Mouse (Mus musculus) heart, embryonic 14.5 days (tissue): ENCODE results near the gene Dexi. TPM values are rescaled to one million over a fixed set of nuclear protein-coding genes. Genes with fewer than 3 reads are reported as not detected.

Source experiments
- ATAC-seq: fragments of 200-750 bp; cut with Nextera tagmentation; 2 replicates; pipeline ENCODE4 v1.8.0; 2017; ENCODE audit warnings: low read depth, moderate TSS enrichment; ENCODE audit not compliant: insufficient number of reproducible peaks, insufficient read depth, low FRiP score
- H3K27ac ChIP-seq, 2 experiments: fragments of 200-500 bp in 1 of 2; fragments of 300-500 bp in 1 of 2; sonication (generic) in 1 of 2; replicated peaks in 1 of 2; 2 replicates each; pipeline ENCODE4 v1.5.1; 2012 to 2014; ENCODE audit warnings: low read depth in 2 of 2, low read length in 2 of 2, control low read depth in 1 of 2, mild to moderate bottlenecking in 1 of 2, mixed read lengths in 1 of 2; ENCODE audit not compliant: control insufficient read depth in 1 of 2, insufficient read depth in 1 of 2
- H3K27me3 ChIP-seq: fragments of 300-500 bp; sonication (generic); 2 replicates; pipeline ENCODE4 v1.6.1; 2014; ENCODE audit warnings: mild to moderate bottlenecking, low read length, control low read depth; ENCODE audit not compliant: control insufficient read depth, insufficient read depth
- H3K36me3 ChIP-seq: fragments of 300-500 bp; sonication (generic); 2 replicates; pipeline ENCODE4 v1.6.1; 2014; ENCODE audit warnings: mild to moderate bottlenecking, control low read depth, low read length, mixed read lengths; ENCODE audit not compliant: control insufficient read depth, insufficient read depth
- H3K4me1 ChIP-seq, 2 experiments: fragments of 200-500 bp in 1 of 2; fragments of 300-500 bp in 1 of 2; sonication (generic) in 1 of 2; 2 replicates each; pipeline ENCODE4 v1.6.1; 2012 to 2014; ENCODE audit warnings: low read length in 2 of 2, control low read depth in 1 of 2, mixed read lengths in 1 of 2; ENCODE audit not compliant: control insufficient read depth in 2 of 2, insufficient read depth in 2 of 2
- H3K4me2 ChIP-seq: fragments of 300-500 bp; sonication (generic); 2 replicates; pipeline ENCODE4 v1.6.1; 2014; ENCODE audit warnings: mild to moderate bottlenecking, low read length
- H3K4me3 ChIP-seq, 2 experiments: fragments of 200-500 bp in 1 of 2; fragments of 300-500 bp in 1 of 2; sonication (generic) in 1 of 2; 2 replicates each; pipeline ENCODE4 v1.5.1; 2012 to 2014; ENCODE audit warnings: low read length in 2 of 2, mild to moderate bottlenecking in 2 of 2, control low read depth in 1 of 2, low read depth in 1 of 2, moderate library complexity in 1 of 2; ENCODE audit not compliant: control insufficient read depth in 1 of 2, insufficient read depth in 1 of 2
- H3K9ac ChIP-seq: fragments of 300-500 bp; sonication (generic); 2 replicates; pipeline ENCODE4 v1.6.1; 2014; ENCODE audit warnings: mild to moderate bottlenecking, low read length
- H3K9me3 ChIP-seq: fragments of 300-500 bp; sonication (generic); 2 replicates; pipeline ENCODE4 v1.6.1; 2016; ENCODE audit warnings: low read length, control low read depth; ENCODE audit not compliant: control insufficient read depth
- WGBS: fragments of 180-500 bp; shearing (Covaris S2); extraction: QIAGEN DNeasy Blood & Tissue Kit; methylation state at CpG from one replicate; pipeline ENCODE4 v1.1.7; 2014; 5-methylcytosine and 5-hydroxymethylcytosine counted together
- polyA plus RNA-seq: library from polyadenylated mRNA; unstranded; fragments of >200 nt; fragmentation: Nextera tagmentation; extraction: Ambion mirVana; gene quantifications from 2 replicates; pipeline ENCODE4 v1.2.1, GENCODE M21; 2014

The Dexi gene
- polyA plus RNA-seq, 1 experiment from 2014 or later = 29.0 TPM

- Histone ChIP-seq H3K4me1 (peaks cover 16 to 20% of the 10 kb centered on the region in 2 experiments), H3K27ac (no peak overlapping the region), H3K27me3 (no peaks in the 10 kb centered on the region), H3K36me3 (no peaks in the 10 kb centered on the region), H3K9me3 (no peaks in the 10 kb centered on the region), H3K4me3 (no peak overlapping the region), H3K4me2 (no peak overlapping the region), H3K9ac (no peak overlapping the region)
- ATAC-seq = no peak
- WGBS = 75% methylated on average over 3 of the region's 3 CpGs
Observed at GRCm38 (mm10) chr16:10454583-10454974, 88.3 kb downstream of the Dexi start.

- Histone ChIP-seq H3K9ac (no peak overlapping the region), H3K36me3 (no peaks in the 10 kb centered on the region), H3K4me2 (no peak overlapping the region), H3K4me3 (no peak overlapping the region), H3K27ac (no peak overlapping the region), H3K27me3 (no peaks in the 10 kb centered on the region), H3K9me3 (no peaks in the 10 kb centered on the region), H3K4me1 (peaks cover 16 to 20% of the 10 kb centered on the region in 2 experiments)
- no peak for ATAC-seq
- WGBS = 76% methylated on average over 6 of the region's 6 CpGs
Observed at GRCm38 (mm10) chr16:10453872-10454582, 88.8 kb downstream of the Dexi start.

Other genes starting within 250 kb of the Dexi start
- 35.9 and 37.2 TPM in 2 replicates for gene Emp2, start 229.1 kb downstream of the Dexi start, polyA plus RNA-seq
- 0.32 and 0.97 TPM in 2 replicates for gene Tekt5, start 147.6 kb downstream of the Dexi start, polyA plus RNA-seq
- gene Nubp1, start 131.1 kb downstream of the Dexi start, polyA plus RNA-seq = 33.5 and 33.7 TPM in 2 replicates
- 2.3 and 3.0 TPM in 2 replicates for gene Tvp23a, start 95.7 kb downstream of the Dexi start, polyA plus RNA-seq
- 0.30 and 0.59 TPM in 2 replicates for gene Ciita, start 63.0 kb downstream of the Dexi start, polyA plus RNA-seq
- 32.5 and 34.8 TPM in 2 replicates for gene Clec16a, start 2.3 kb upstream of the Dexi start, polyA plus RNA-seq
- gene Socs1, start 242.5 kb upstream of the Dexi start, polyA plus RNA-seq = 4.0 and 4.3 TPM in 2 replicates
- not detected in 2 replicates for gene Tnp2, start 245.6 kb upstream of the Dexi start, polyA plus RNA-seq
- not detected in 2 replicates for gene Prm3, start 247.9 kb upstream of the Dexi start, polyA plus RNA-seq